Mouse (Mus musculus): ENCODE data around the gene Dnase1l2.

- TF ChIP-seq GATA1 (IDR thresholded peaks at IDR 0.05; ENCODE audit: borderline replicate concordance, low read length) (no peak), FLI1 (IDR thresholded peaks at IDR 0.05; ENCODE audit: low read length) (no peak)
Measured at GRCm38 (mm10) chr17:24441148-24441547, 1.8 kb downstream of the Dnase1l2 start.
